Mouse (Mus musculus) kidney, embryonic 16.5 days (tissue): ENCODE measurements around the gene Pou3f1. TPM values are rescaled to one million over a fixed set of nuclear protein-coding genes. Genes with fewer than 3 reads are reported as not detected.

Experiments
- ATAC-seq: fragments of 200-750 bp; cut with Nextera tagmentation; 2 replicates; pipeline ENCODE4 v1.8.0; 2017; ENCODE audit warnings: moderate TSS enrichment; ENCODE audit not compliant: low FRiP score, low TSS enrichment
- H3K27ac ChIP-seq: fragments of 300-500 bp; sonication (generic); 2 replicates; pipeline ENCODE4 v1.5.1; 2014; ENCODE audit warnings: low read length
- H3K27me3 ChIP-seq: fragments of 300-500 bp; sonication (generic); 2 replicates; pipeline ENCODE4 v1.6.1; 2014; ENCODE audit warnings: low read length, control low read depth, mixed read lengths; ENCODE audit not compliant: insufficient read depth
- H3K36me3 ChIP-seq: fragments of 300-500 bp; sonication (generic); 2 replicates; pipeline ENCODE4 v1.6.1; 2014; ENCODE audit warnings: low read length, control low read depth, mixed read lengths; ENCODE audit not compliant: insufficient read depth
- H3K4me1 ChIP-seq: fragments of 300-500 bp; sonication (generic); 2 replicates; pipeline ENCODE4 v1.6.1; 2014; ENCODE audit warnings: low read length, control low read depth, mixed read lengths; ENCODE audit not compliant: insufficient read depth
- H3K4me2 ChIP-seq: fragments of 300-500 bp; sonication (generic); replicated peaks from 2 replicates; pipeline ENCODE4 v1.6.1; 2014; ENCODE audit warnings: low read depth, low read length
- H3K4me3 ChIP-seq: fragments of 300-500 bp; sonication (generic); 2 replicates; pipeline ENCODE4 v1.5.1; 2014; ENCODE audit warnings: mild to moderate bottlenecking, low read length
- H3K9ac ChIP-seq: fragments of 300-500 bp; sonication (generic); replicated peaks from 2 replicates; pipeline ENCODE4 v1.6.1; 2014; ENCODE audit warnings: low read length
- H3K9me3 ChIP-seq: fragments of 300-500 bp; sonication (generic); 2 replicates; pipeline ENCODE4 v1.6.1; 2016; ENCODE audit warnings: low read length, control low read depth
- WGBS: fragments of 180-500 bp; shearing (Covaris S2); extraction: QIAGEN DNeasy Blood & Tissue Kit; methylation state at CpG from one replicate; pipeline ENCODE4 v1.1.7; 2014; 5-methylcytosine and 5-hydroxymethylcytosine counted together
- polyA plus RNA-seq: library from polyadenylated mRNA; unstranded; fragments of >200 nt; fragmentation: Nextera tagmentation; extraction: Ambion mirVana; gene quantifications from 2 replicates; pipeline ENCODE4 v1.2.1, GENCODE M21; 2015

Pou3f1 gene
- polyA plus RNA-seq, 1 experiment from 2014 or later, result 0.37 TPM

DNA sequence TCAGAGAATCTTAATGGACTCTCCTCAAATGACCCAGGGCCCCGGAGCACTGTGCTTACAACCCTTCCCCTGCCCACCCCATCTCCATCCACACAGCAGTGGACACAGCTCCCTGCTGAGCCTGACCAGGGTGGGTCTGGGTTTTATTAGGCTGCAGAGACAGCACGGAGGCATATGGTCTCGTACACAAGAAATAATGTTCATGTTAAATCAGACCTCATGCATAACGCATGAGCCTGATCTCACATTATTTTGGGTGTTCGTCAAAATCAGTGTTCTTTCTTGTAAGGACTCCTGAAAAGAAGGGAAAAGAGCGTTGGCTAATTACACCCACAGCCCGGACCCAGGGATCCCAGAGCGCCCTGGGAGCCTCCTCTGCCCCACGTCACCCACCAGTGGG, 7.6 kb downstream of the Pou3f1 start:
- peaks cover 90% of the 10 kb centered on the region for H3K27me3 ChIP-seq
- H3K36me3 ChIP-seq, result no peaks in the 10 kb centered on the region
- 67% methylated on average over 9 of the region's 9 CpGs for WGBS
- H3K4me3 ChIP-seq, result no peak overlapping the region
- ATAC-seq, result no peak
- no peaks in the 10 kb centered on the region for H3K9me3 ChIP-seq
- H3K27ac ChIP-seq, result no peak overlapping the region
- peaks cover 9% of the 10 kb centered on the region for H3K4me1 ChIP-seq
- H3K9ac ChIP-seq, result no peak overlapping the region
- no peak overlapping the region for H3K4me2 ChIP-seq

GRCm38 (mm10) chr4:124664604-124665003, 8.0 kb downstream of the Pou3f1 start:
- 55% methylated on average over 15 of the region's 15 CpGs for WGBS
- H3K9ac ChIP-seq, result no peak overlapping the region
- H3K27me3 ChIP-seq, result peaks cover 88% of the 10 kb centered on the region

GRCm38 (mm10) chr4:124667476-124668033, 10.9 kb downstream of the Pou3f1 start:
- H3K9ac ChIP-seq, result no peak overlapping the region
- no peak for ATAC-seq
- H3K9me3 ChIP-seq, result no peaks in the 10 kb centered on the region
- H3K4me3 ChIP-seq, result no peak overlapping the region
- H3K27ac ChIP-seq, result no peak overlapping the region
- H3K36me3 ChIP-seq, result no peaks in the 10 kb centered on the region
- 31% methylated on average over 14 of the region's 14 CpGs for whole genome bisulfite sequencing
- H3K4me1 ChIP-seq, result peaks cover 9% of the 10 kb centered on the region; the same call in 1 of the 2 replicates
- no peak overlapping the region for H3K4me2 ChIP-seq
- peaks cover 80% of the 10 kb centered on the region for H3K27me3 ChIP-seq

More at GRCm38 (mm10) chr4:124664604-124665003, 8.0 kb downstream of the Pou3f1 start:
- H3K4me1 ChIP-seq, result peaks cover 5% of the 10 kb centered on the region; the same call in 1 of the 2 replicates
- H3K4me2 ChIP-seq, result no peak overlapping the region
- no peak overlapping the region for H3K4me3 ChIP-seq
- no peaks in the 10 kb centered on the region for H3K36me3 ChIP-seq
- H3K9me3 ChIP-seq, result no peaks in the 10 kb centered on the region
- H3K27ac ChIP-seq, result no peak overlapping the region
- ATAC-seq, result no peak

DNA sequence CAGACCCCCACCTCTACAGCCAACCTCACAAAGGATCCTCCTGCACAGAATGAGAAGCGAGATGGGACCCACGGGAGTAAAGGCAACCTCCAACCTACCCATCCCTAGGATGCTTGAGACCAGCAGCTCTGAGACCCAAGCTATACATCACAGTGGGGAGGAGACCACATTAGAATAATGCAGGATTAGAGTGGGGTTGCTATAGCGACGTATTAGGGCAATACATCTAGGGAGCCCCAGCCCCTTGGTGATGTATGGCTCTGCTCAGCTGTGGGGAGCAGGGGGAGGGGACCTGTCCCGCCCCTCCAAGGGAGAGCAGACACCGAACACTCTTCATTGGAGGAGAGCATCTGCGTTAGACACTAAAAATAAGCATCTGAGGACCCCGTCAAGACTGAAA, 11.5 kb downstream of the Pou3f1 start:
- H3K4me1 ChIP-seq, result peaks cover 14% of the 10 kb centered on the region
- no peak overlapping the region for H3K4me3 ChIP-seq
- no peak overlapping the region for H3K4me2 ChIP-seq
- H3K9ac ChIP-seq, result no peak overlapping the region
- no peaks in the 10 kb centered on the region for H3K36me3 ChIP-seq
- no peak overlapping the region for H3K27ac ChIP-seq
- 24% methylated on average over 8 of the region's 8 CpGs for WGBS
- peaks cover 80% of the 10 kb centered on the region for H3K27me3 ChIP-seq
- no peaks in the 10 kb centered on the region for H3K9me3 ChIP-seq
- no peak for ATAC-seq

DNA sequence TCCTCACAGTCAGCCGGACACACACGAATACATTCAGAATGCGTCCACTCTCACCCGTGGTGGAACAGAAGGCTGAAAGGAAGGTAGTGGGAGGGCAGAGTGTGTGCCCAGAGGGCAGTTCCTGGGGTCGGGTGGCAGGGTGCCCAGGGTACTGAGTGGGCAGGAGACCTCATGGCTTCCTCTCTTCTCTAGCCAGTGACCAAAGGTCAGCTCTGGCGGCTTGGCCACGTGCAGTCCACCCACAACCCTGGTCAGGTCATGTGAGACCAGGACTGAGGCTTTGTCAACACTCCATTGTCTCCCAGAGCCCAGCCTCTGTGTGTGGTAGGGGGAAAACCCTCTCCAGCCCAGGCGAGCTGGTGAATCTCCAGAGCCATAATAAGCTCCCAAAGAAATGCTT, 13.6 kb downstream of the Pou3f1 start:
- Histone ChIP-seq H3K4me2 (no peak overlapping the region), H3K36me3 (no peaks in the 10 kb centered on the region), H3K4me3 (no peak overlapping the region), H3K27me3 (peaks cover 66% of the 10 kb centered on the region), H3K9me3 (no peaks in the 10 kb centered on the region), H3K9ac (no peak overlapping the region), H3K4me1 (peaks cover 15% of the 10 kb centered on the region), H3K27ac (no peak overlapping the region)
- WGBS, result 66% methylated on average over 8 of the region's 8 CpGs
- ATAC-seq, result no peak

GRCm38 (mm10) chr4:124671583-124671982, 15.0 kb downstream of the Pou3f1 start:
- ATAC-seq, result no peak
- H3K9me3 ChIP-seq, result no peaks in the 10 kb centered on the region
- 0 out of 2 replicates have a peak, but pooled peaks cover 4% of the 10 kb centered on the region for H3K36me3 ChIP-seq
- H3K27ac ChIP-seq, result no peak overlapping the region
- H3K9ac ChIP-seq, result no peak overlapping the region
- H3K27me3 ChIP-seq, result peaks cover 52% of the 10 kb centered on the region
- H3K4me1 ChIP-seq, result peaks cover 15% of the 10 kb centered on the region
- no peak overlapping the region for H3K4me2 ChIP-seq
- 20% methylated on average over 7 of the region's 7 CpGs for WGBS
- H3K4me3 ChIP-seq, result no peak overlapping the region

DNA sequence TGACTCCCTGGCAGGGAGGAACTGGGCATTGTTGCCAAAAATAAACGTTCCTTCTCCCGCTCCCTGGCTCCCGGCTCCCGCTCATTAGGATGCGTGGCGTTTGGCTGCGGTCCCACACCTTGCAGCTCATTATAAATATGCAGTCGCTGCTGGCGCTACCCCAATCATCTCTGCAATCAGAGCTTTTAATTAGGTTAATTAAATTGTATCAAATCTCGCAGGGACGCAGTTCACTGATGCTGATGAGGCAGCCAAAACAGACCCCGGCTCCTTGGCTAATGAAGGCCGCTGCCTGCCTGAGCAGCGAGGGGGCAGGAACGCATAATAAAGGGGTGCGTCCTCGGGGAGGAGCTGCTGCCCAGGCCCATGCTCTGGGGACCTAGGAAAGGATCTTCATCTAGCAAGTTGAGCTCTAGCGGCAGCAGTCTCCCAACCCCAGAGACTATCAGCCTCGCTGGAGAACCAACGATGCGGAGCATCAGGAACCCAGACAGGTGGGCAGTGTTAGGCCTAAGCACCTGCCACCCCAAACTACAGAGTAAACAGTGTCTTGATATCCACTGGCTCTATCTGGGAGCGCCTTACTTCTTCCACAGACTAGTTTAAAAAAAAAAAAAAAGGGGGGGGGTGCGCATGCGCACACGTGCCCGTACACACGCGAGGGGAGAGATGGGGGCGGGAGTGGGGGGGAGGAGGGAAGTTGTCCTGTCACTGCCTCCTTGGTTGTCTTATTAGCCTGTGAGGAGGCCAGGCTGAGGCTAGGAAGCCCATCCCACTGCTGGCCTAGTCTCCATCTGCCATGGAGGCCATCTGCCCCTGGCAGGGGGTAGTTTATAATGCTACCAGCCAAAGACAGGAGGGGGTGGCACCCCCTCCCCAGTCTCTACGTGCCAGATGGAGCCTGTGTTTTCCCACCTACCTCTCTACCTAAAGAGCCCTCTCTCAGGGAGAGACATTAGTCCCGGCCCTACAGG, 16.0 kb downstream of the Pou3f1 start:
- Histone ChIP-seq H3K4me2 (peak overlapping the region; percentile 26), H3K36me3 (peaks cover 8% of the 10 kb centered on the region; the same call in 1 of the 2 replicates), H3K27ac (no peak overlapping the region), H3K4me1 (peaks cover 15% of the 10 kb centered on the region), H3K4me3 (peak overlapping the region; percentile 0; the same call in 1 of the 2 replicates), H3K9me3 (no peaks in the 10 kb centered on the region), H3K27me3 (peaks cover 42% of the 10 kb centered on the region), H3K9ac (no peak overlapping the region)
- WGBS, result 3% methylated on average over 31 of the region's 31 CpGs
- no peak for ATAC-seq

- Histone ChIP-seq H3K27me3 (peaks cover 30% of the 10 kb centered on the region), H3K4me1 (peaks cover 15% of the 10 kb centered on the region), H3K36me3 (peaks cover 20% of the 10 kb centered on the region), H3K27ac (no peak overlapping the region), H3K4me3 (no peak overlapping the region), H3K9ac (no peak overlapping the region), H3K9me3 (no peaks in the 10 kb centered on the region), H3K4me2 (no peak overlapping the region)
- WGBS, result 66% methylated on average over 17 of the region's 17 CpGs
- no peak for ATAC-seq
These were observed 17.9 kb downstream of the Pou3f1 start for GRCm38 (mm10) chr4:124674334-124675032.

DNA sequence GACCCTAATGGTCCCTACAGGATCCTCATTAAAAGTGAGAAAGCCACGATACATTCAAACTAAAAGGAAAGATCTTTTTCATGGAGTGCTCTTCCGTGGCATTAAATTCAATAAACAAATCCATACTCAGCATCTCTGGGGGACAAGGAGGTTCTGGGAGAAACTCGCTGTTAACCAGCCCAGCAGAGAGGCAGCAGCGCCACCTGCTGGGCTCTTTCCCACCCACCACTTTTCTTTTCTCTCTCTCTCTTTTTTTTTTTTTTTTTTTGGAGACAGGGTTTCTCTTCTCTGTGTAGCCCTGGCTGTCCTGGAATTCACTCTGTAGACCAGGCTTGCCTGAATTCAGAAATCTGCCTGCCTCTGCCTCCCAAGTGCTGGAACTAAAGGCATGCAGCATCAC, 18.4 kb downstream of the Pou3f1 start:
- Histone ChIP-seq H3K4me3 (no peak overlapping the region), H3K9ac (no peak overlapping the region), H3K27me3 (peaks cover 30% of the 10 kb centered on the region), H3K4me2 (no peak overlapping the region), H3K36me3 (peaks cover 26% of the 10 kb centered on the region), H3K9me3 (no peaks in the 10 kb centered on the region), H3K27ac (no peak overlapping the region), H3K4me1 (peaks cover 15% of the 10 kb centered on the region)
- ATAC-seq, result no peak
- WGBS, result 4% methylated on average over 4 of the region's 4 CpGs
